Mouse (Mus musculus): ENCODE results near the gene Prkca.

Prkca gene

GRCm38 (mm10) chr11:108260775-108261517, 82.8 kb downstream of the Prkca start:
- no peak for DNase-seq (ENCODE audit: low read depth)

GRCm38 (mm10) chr11:108259391-108259790, 84.3 kb downstream of the Prkca start:
- no peak for DNase-seq (ENCODE audit: low read depth)

- no peak for DNase-seq (ENCODE audit: low read depth)
Observed at GRCm38 (mm10) chr11:108258811-108259266, 84.9 kb downstream of the Prkca start.

DNA sequence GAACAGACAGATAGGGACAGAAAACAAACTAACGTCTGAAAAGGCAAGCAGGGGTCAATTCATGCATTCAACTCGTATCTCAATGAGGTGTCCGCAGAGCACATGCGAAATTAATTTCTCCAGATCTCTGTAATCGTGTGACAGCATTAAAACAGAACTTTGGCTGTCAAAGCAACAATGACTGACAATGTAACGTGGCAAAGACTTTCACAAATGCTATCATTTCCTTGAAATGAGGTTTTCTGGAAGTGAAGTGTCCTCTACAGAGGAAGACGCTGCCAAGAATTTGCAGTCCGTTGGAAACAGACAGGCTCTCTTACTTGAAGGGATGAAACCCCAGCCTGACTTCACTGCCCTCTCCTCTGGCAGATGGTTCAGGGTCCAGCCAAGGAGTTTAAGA, 85.8 kb downstream of the Prkca start:
- DNase-seq (ENCODE audit: low read depth) = no peak

- DNase-seq (ENCODE audit: low read depth) = no peak
Observed at GRCm38 (mm10) chr11:108254681-108255080, 89.0 kb downstream of the Prkca start.

- no peak for DNase-seq (ENCODE audit: low read depth)
Observed at GRCm38 (mm10) chr11:108251924-108252775, 91.6 kb downstream of the Prkca start.

- no peak for DNase-seq (ENCODE audit: low read depth)
Observed at GRCm38 (mm10) chr11:108250829-108251637, 92.7 kb downstream of the Prkca start.

DNA sequence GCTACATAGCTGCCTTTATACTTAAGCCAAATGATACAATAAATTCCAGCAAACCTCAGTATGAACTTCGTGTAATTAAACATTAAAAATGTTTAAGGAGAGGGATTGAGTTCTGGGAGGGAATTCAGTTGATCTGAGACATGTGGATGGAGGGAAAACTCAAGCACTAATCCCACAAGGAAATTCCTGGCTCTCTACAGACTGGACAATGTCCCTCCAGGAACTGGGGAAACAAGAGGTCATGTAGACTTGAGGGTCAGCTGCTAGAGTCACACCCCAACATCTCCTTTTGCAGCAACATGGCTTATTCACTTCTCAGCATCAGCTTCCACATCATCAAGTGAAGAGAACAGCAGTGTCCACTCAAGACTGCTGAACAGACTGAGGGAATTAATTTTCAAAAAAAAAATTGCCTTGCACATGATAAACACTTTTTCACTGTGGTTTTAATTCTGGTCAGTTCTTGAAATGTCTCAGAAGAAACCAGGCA, 93.5 kb downstream of the Prkca start:
- no peak for DNase-seq (ENCODE audit: low read depth)

GRCm38 (mm10) chr11:108249487-108249886, 94.2 kb downstream of the Prkca start:
- DNase-seq (ENCODE audit: low read depth) = peak; percentile 71

DNA sequence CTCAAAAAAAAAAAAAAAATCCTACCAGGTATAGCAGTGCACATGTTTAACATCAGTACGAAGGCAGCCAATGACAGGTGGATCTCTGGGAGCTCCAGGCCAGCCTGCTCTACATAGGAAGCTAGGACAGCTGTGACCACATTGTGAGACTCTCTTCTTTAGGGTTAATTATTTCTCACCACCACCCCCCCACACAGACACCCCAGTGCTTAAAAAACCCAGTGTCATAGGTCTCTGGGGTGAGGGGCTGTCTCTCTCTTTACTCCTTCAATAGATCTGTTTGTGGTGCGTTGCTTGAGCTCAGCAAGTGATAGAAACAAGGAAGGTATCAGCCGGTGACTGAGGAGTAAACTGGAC, 94.7 kb downstream of the Prkca start:
- DNase-seq (ENCODE audit: low read depth) = no peak

DNA sequence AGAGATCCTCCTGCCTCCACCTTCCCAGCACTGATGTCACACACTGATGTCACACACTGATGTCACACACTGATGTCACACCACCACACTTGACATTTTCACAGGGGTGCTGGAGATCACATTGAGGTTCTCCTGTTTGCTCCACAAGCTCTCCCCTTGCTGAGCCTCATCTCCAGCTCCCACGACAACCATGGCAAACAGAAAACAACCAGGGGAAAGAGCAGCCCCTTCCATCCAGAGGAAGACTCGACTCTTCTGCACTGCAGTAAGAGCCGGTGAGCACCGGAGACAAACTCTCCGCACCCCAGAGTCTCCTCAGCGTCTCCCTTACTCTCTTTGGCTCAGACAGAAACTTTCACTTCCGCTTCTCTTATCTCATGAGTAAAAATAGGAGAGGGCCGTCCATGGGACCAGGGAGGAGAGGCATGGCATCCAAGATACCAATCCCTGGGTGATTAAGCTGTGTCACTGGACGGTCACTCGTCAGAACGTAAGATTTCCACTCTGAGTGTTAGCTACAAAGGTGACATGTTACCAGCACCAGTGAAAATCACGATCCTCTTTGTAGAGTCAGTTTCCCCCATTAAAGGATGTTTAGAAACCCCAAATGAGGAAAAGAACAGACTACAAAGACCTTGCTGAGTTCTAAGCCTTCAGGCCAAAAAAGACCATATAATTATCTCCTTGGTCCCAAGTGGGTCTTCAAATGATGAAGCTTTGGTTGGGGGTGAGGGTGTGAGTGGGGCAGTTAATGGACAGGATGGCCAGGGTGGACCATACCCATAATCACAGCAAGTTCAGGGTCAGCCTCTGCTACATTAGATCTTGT, 95.3 kb downstream of the Prkca start:
- DNase-seq (ENCODE audit: low read depth) = peak; percentile 79

DNA sequence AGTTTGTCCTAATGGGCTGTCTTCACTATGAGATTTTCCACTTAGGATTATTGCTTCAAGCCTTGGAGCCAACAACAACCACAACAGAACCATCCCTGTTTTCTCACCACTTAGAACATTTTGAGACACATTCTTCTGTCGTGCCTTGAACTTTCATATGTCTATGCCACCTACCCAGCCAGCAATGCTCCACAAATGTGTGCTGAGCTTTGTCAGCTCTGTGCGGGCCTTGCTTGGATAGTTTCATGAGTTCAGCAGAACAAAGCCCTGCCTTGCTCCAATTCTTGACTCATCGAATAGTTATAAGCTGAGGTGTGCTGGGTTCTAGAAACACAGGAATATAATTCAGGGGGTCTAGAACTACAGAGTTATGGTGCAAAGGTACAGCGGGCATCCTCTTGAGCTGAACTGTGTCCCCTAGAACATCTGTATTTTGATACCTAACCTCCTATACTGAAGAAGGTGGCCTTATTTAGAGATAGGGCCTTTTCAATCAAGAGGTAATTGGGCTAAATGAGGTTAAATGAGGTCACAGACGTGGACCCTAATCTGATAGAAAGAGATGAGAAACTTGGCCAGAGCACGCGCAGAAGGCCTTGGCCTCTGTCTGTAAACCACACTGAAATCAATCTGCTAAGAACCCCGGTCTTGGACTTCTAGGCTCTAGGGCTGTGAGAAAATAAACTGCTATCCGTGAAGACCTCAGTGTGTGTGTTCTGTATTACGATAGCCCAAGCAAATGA, 96.4 kb downstream of the Prkca start:
- DNase-seq (ENCODE audit: low read depth) = no peak

GRCm38 (mm10) chr11:108246267-108246702, 97.4 kb downstream of the Prkca start:
- peak; percentile 46 for DNase-seq (ENCODE audit: low read depth)

- peak; percentile 59 for DNase-seq (ENCODE audit: low read depth)
Observed at GRCm38 (mm10) chr11:108244241-108244640, 99.5 kb downstream of the Prkca start.

DNA sequence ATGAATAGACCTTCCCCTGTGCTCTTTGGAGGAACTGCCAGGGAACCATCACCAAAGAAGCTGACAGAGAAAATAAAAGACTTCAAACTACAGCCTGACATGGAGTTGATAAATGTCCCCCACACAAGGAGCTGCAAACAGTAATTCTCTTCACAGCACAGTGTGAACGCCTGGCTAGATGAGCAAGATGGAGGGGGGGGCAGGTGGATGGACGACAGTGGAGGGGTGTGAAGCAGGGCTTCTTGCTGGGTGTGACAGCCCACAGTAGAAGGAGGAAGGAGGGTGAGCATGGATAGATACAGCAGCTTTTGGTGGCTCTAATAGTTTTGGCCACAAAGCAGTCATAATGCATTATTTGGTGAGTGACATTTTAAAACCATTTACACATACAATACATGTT, 100.1 kb downstream of the Prkca start:
- no peak for DNase-seq (ENCODE audit: low read depth)

DNA sequence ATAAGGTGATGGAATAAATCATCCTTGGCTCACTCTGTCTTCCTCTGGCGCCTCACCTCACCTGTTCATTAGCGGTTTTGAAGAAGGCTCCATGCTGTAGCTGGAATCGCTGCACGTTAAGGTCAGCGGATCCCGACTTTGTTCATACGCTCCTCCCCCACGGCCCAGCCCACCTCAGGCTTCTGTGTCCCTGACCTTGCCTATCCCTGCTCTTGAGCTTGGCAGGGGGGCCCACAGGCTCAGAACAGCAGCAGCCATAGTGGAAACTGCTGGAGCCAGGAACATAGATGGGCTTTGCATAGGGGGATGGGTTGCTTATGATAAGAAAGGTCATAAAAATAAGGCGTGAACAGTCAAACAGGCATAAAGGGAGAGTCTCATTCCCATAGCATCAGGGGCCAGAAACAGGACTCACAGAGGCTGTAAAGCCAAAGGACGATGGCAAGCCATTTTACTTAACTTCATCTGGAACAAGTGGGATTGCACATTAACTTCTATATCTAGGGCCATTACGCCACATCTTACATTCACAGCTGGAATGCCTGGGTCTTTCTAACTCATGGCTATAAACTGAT, 102.7 kb downstream of the Prkca start:
- DNase-seq (ENCODE audit: low read depth) = no peak

- no peak for DNase-seq (ENCODE audit: low read depth)
Observed at GRCm38 (mm10) chr11:108239173-108239572, 104.6 kb downstream of the Prkca start.

DNA sequence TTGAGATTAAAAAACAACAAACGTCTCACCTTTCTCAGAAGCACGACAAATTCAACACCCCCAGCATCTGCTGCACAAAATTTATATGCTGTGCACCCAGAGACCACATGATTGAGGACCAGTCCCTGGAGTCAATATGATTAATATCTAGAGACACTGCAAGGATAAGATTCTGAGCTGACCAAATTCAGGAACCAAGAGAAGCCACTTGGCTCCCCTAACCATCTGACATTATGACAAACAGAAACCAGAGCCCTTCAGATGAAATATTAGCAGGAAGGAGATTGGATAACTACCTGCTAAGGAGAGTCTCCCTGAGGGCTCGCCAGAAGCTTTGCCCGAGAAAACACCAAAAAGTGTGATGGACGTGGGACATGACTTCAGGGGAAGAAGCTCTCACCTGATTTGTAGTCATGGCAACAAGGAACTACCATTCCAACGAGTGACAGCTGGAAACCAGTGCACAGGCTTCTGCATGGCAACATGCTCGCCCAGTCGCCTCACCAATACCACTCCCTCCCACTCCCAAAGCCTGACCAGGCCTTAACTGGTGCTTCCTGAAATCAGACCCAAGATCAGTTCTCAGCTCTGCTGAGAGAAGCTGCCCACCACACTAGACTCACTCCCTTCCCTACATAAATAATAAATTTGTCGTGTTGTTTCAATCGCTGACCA, 106.8 kb downstream of the Prkca start:
- DNase-seq (ENCODE audit: low read depth) = peak; percentile 25

DNA sequence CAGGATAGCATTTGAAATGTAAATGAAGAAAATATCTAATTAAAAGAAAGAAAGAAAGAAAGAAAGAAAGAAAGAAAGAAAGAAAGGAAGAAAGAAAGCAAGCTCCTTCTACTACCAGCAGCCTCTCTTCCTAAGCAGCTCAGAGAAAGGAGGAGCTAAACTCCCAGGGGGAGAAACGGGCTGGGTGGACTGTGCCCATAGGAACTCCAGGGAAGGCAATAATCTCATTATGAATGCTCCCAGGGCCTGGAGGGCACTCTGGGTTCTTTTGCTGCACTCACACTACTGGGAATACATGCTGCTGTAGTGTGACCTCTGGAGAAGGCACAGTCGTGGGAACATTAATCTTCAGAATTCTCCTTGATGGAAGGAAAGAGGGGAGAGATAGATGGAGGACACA, 107.5 kb downstream of the Prkca start:
- no peak for DNase-seq (ENCODE audit: low read depth)
